Mouse (Mus musculus) liver, postnatal 0 days (tissue): Measurements from ENCODE around the gene Tesmin. TPM values are rescaled to one million over a fixed set of nuclear protein-coding genes. Genes with fewer than 3 reads are reported as not detected.

Source experiments
- ATAC-seq: fragments of 200-750 bp; cut with Nextera tagmentation; 2 replicates; pipeline ENCODE4 v1.8.0; 2017; ENCODE audit warnings: mild to moderate bottlenecking, moderate library complexity
- DNase-seq: peaks from one replicate; pipeline ENCODE4 v3.0.0-alpha.2; 2016
- H3K27ac ChIP-seq: fragments of 300-500 bp; sonication (generic); 2 replicates; pipeline ENCODE4 v1.5.1; 2014; ENCODE audit warnings: antibody characterized with exemption, moderate library complexity, mild to moderate bottlenecking, low read depth
- H3K27me3 ChIP-seq: fragments of 300-500 bp; sonication (generic); 2 replicates; pipeline ENCODE4 v1.6.1; 2014; ENCODE audit warnings: low read length, control low read depth, mixed read lengths; ENCODE audit not compliant: insufficient read depth
- H3K36me3 ChIP-seq: fragments of 300-500 bp; sonication (generic); replicated peaks from 2 replicates; pipeline ENCODE4 v1.6.1; 2014; ENCODE audit warnings: mild to moderate bottlenecking, control low read depth, low read length, moderate library complexity, mixed read lengths; ENCODE audit not compliant: insufficient read depth
- H3K4me1 ChIP-seq: fragments of 300-500 bp; sonication (generic); 2 replicates; pipeline ENCODE4 v1.6.1; 2014; ENCODE audit warnings: antibody characterized with exemption, mild to moderate bottlenecking, control low read depth; ENCODE audit not compliant: insufficient read depth
- H3K4me2 ChIP-seq: fragments of 300-500 bp; sonication (generic); 2 replicates; pipeline ENCODE4 v1.6.1; 2014; ENCODE audit warnings: low read depth, mild to moderate bottlenecking, low read length, moderate library complexity, mixed read lengths
- H3K4me3 ChIP-seq: fragments of 300-500 bp; sonication (generic); 2 replicates; pipeline ENCODE4 v1.5.1; 2014; ENCODE audit warnings: low read depth, low read length
- H3K9ac ChIP-seq: fragments of 300-500 bp; sonication (generic); replicated peaks from 2 replicates; pipeline ENCODE4 v1.6.1; 2014; ENCODE audit warnings: mild to moderate bottlenecking, moderate library complexity
- H3K9me3 ChIP-seq: fragments of 300-500 bp; sonication (generic); 2 replicates; pipeline ENCODE4 v1.6.1; 2016; ENCODE audit warnings: mild to moderate bottlenecking, control low read depth, low read length, mixed read lengths
- CTCF ChIP-seq: sonication (generic); IDR thresholded peaks from 2 replicates; pipeline ENCODE4 v1.5.1; 2016; ENCODE audit warnings: antibody characterized with exemption, low read depth
- EP300 ChIP-seq: IDR thresholded peaks from 2 replicates; pipeline ENCODE4 v1.6.1; 2016; ENCODE audit warnings: antibody characterized with exemption, low read depth, mild to moderate bottlenecking
- WGBS: fragments of 180-500 bp; shearing (Covaris S2); extraction: QIAGEN DNeasy Blood & Tissue Kit; methylation state at CpG from one replicate; pipeline ENCODE4 v1.1.7; 2014; ENCODE audit not compliant: insufficient replicate concordance; 5-methylcytosine and 5-hydroxymethylcytosine counted together
- polyA plus RNA-seq: library from polyadenylated mRNA; unstranded; fragments of >200 nt; fragmentation: Nextera tagmentation; extraction: Ambion mirVana; gene quantifications from 2 replicates; pipeline ENCODE4 v1.2.1, GENCODE M21; 2015

Tesmin gene
- polyA plus RNA-seq, 1 experiment from 2014 or later: 0.80 TPM

DNA sequence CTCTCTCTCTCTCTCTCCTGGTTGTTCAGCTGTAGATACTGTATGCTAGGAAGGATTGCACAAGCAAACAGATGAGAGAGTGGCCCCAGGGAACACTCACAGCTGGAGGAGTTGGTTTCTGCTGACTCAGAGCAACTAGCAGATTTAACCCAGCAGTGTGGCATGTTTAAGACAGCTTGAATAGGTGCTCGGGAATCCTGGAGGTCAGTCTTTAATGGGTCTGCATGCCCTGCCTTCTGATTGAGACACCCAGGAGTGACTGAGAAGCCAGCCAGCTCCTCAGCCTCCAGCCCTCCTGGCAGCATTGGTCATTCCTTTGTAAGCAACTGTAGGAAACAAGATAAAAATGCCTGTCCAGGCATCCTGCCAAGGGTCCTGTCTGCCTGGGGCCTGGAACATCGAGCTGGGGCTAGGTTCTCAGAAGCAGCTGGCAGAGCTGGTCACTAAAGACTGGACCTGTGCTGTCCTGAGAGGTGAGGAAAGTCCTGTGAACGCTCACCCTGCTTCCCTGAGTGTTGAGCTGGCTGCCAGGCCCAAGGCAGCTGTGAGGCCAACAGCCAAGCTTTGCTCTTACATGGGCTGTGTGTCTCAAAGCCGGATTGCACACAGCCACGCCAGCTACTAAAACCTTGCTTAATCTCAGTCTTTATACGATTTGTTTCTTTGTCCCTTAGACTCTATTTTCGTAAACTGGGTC lies 35.1 kb upstream of the Tesmin start:
- Histone ChIP-seq H3K9me3 (no peaks in the 10 kb centered on the region), H3K4me1 (peaks cover 7% of the 10 kb centered on the region), H3K9ac (0 out of 2 replicates have a peak overlapping the region, but pooled peaks have one; percentile 7), H3K27me3 (no peaks in the 10 kb centered on the region), H3K27ac (no peak overlapping the region), H3K4me3 (no peak overlapping the region), H3K36me3 (peaks cover 43% of the 10 kb centered on the region), H3K4me2 (no peak overlapping the region)
- 51% methylated on average over 7 of the region's 7 CpGs for WGBS
- TF ChIP-seq EP300 (no peak), CTCF (no peak)
- no peak for ATAC-seq
- no peak for DNase-seq

DNA sequence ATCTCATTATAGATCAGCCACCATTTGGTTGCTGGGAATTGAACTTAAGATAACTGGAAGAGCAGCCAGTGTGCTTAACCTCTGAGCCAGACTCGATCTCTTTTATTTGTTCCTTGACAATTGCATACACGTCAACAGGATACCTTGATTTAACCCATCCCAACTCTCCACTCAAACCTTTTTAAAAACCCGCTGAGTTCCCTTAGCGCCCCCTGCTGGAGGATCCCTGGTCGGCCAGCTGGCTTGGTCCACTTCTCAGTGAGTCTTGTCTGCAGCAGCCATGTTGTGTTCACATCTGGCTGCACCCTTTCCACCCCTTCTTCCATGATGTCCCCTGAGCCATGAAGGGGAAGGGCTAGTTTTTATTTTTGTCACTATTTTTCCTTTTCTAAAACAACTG lies 33.6 kb upstream of the Tesmin start:
- H3K36me3 ChIP-seq: peaks cover 46% of the 10 kb centered on the region
- no peak overlapping the region for H3K9ac ChIP-seq
- no peak overlapping the region for H3K27ac ChIP-seq
- H3K9me3 ChIP-seq: no peaks in the 10 kb centered on the region
- TF ChIP-seq CTCF (peak; percentile 64), EP300 (no peak)
- DNase-seq: no peak
- H3K4me2 ChIP-seq: no peak overlapping the region
- peaks cover 7% of the 10 kb centered on the region for H3K4me1 ChIP-seq
- WGBS: 68% methylated on average over 5 of the region's 5 CpGs
- H3K4me3 ChIP-seq: no peak overlapping the region
- no peaks in the 10 kb centered on the region for H3K27me3 ChIP-seq
- ATAC-seq: no peak

DNA sequence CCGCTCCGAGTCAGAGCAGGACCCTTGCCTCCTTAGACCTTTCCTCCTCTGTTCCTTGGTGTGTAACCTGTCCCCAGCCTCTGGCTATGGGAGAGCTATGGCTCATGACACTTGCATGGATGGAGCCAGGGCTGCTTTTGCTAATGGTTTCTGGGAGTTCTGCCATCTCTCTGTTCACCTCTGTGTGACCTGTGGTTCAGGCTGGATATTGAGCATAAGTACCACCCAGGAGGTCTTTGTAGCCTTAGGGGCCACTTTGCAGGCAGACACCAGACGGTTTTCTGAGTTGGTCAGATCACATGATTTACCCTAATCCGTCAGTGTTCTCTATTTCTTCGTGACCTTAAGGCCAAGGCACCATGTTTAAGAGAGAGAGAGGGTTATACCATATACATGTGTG lies 32.1 kb upstream of the Tesmin start:
- TF ChIP-seq CTCF (no peak), EP300 (no peak)

DNA sequence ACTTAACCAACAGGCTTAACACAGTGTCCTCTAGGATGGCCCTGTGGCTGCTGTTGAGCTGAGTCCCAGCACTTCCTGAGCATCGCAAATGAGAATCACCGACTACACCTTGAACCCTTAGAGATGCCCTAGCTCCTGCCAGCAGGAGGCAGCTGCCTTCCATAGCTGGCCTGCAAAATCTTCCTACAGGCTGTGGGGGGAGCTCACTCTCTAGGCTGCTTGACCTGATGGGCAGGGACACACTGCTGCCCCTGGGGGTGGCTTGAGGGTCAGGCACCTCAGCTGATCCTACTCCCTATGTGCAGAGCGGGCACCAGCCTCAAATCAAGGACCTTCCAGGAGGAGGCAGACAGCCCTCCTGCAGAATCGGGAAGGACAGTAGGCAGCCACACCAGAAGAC lies 31.0 kb upstream of the Tesmin start:
- TF ChIP-seq EP300 (no peak), CTCF (peak; percentile 49)
- Histone ChIP-seq H3K4me2 (no peak overlapping the region), H3K36me3 (peaks cover 51% of the 10 kb centered on the region), H3K4me1 (peaks cover 6% of the 10 kb centered on the region), H3K4me3 (no peak overlapping the region), H3K9me3 (no peaks in the 10 kb centered on the region), H3K9ac (no peak overlapping the region), H3K27me3 (no peaks in the 10 kb centered on the region), H3K27ac (no peak overlapping the region)
- ATAC-seq: no peak
- WGBS: 83% methylated on average over 4 of the region's 4 CpGs
- DNase-seq: no peak

More for the DNA sequence above, 32.1 kb upstream of the Tesmin start:
- Histone ChIP-seq H3K9me3 (no peaks in the 10 kb centered on the region), H3K9ac (no peak overlapping the region), H3K4me2 (no peak overlapping the region), H3K36me3 (peaks cover 52% of the 10 kb centered on the region), H3K4me1 (peaks cover 7% of the 10 kb centered on the region), H3K4me3 (no peak overlapping the region), H3K27me3 (no peaks in the 10 kb centered on the region), H3K27ac (no peak overlapping the region)
- DNase-seq (no peak), ATAC-seq (no peak)
- WGBS: 79% methylated on average over 5 of the region's 5 CpGs

DNA sequence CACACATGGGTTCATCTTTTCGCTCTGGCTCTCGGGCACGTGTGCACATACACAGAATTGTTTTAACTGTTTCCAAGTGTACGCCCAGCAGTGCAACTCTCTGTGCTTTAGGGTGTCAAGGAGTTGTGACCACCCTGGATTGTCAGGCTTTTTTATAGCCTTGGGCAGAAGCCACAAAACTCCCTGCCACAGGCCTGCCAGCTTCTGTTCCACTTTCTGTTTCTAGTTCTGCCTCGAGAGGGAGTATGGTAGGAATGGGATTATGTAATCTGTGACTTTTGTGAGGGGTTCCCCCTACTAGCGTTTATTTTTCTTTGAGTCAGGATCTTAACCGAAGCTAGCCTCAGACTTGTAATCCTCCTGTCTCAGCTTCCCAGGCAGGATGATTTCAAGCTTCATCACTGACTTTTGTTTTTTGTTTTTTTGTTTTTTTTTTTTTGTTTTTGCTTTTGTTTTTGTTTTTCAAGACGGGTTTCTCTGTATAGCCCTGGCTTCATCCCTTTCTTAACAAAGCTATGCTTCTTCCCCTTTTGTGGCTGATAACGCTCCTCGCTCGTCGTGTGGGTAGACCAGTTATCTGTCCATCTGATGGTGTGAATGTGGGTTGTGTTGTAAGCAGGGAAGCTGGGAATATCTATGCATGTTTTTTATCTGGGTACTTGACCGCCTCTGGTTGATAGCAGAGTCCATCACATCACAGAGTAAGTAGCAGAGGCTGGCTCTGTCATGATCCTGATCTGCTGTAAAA lies 28.6 kb upstream of the Tesmin start:
- H3K27ac ChIP-seq: peak overlapping the region; percentile 34; the same call in 1 of the 2 replicates
- H3K4me3 ChIP-seq: no peak overlapping the region
- ATAC-seq (no peak), DNase-seq (no peak)
- TF ChIP-seq EP300 (no peak), CTCF (no peak)
- no peaks in the 10 kb centered on the region for H3K9me3 ChIP-seq
- H3K4me1 ChIP-seq: no peaks in the 10 kb centered on the region
- peak overlapping the region; percentile 27 for H3K4me2 ChIP-seq
- 44% methylated on average over 13 of the region's 13 CpGs for WGBS
- no peak overlapping the region for H3K9ac ChIP-seq
- peaks cover 63% of the 10 kb centered on the region for H3K36me3 ChIP-seq
- no peaks in the 10 kb centered on the region for H3K27me3 ChIP-seq

DNA sequence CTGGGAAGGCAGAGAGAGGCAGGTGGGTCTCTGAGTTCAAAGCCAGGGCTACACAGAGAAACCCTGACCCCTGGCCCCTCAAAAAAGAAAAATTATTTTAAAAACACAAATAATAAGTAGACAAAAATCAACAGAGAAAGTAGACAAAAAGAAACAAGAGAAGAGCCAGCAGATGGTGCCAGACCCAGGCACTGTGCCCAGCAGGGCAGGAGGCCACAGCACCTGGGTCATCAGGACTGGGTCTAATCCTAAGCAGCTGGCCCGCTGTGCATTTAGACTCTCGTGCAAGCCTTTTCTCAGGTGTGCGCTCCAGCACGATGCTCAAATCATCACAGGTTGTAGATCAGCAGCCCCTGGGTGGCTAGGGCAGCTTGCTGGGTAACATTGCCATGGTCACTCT lies 25.1 kb upstream of the Tesmin start:
- ATAC-seq (no peak), DNase-seq (no peak)
- no peak for TF ChIP-seq CTCF
- TF ChIP-seq EP300: no peak
- no peak overlapping the region for H3K4me2 ChIP-seq
- H3K4me3 ChIP-seq: no peak overlapping the region
- H3K4me1 ChIP-seq: no peaks in the 10 kb centered on the region
- no peaks in the 10 kb centered on the region for H3K27me3 ChIP-seq
- WGBS: 83% methylated on average over 4 of the region's 4 CpGs
- no peak overlapping the region for H3K27ac ChIP-seq
- peaks cover 69% of the 10 kb centered on the region for H3K36me3 ChIP-seq
- H3K9ac ChIP-seq: no peak overlapping the region
- no peaks in the 10 kb centered on the region for H3K9me3 ChIP-seq
